Mouse (Mus musculus) monocyte, adult 2 months (primary cell): Measurements from ENCODE around the gene Gm9970.

Experiments used
- DNase-seq, 2 experiments: peaks; one replicate each; pipeline ENCODE4 v3.0.0; 2022; ENCODE audit warnings: low spot score in 2 of 2, low read depth in 1 of 2

Gm9970 gene

GRCm38 (mm10) chr5:31196207-31196606 is 44.8 kb downstream of the Gm9970 start:
- no peak for DNase-seq

- DNase-seq: no peak
Observed at GRCm38 (mm10) chr5:31195671-31196070, 45.4 kb downstream of the Gm9970 start.

- DNase-seq: no peak
Observed at GRCm38 (mm10) chr5:31194486-31195485, 46.2 kb downstream of the Gm9970 start.

- no peak for DNase-seq
Observed at GRCm38 (mm10) chr5:31193631-31194281, 47.3 kb downstream of the Gm9970 start.

GRCm38 (mm10) chr5:31192939-31193630 is 47.9 kb downstream of the Gm9970 start, which contains the start of the genes Snx17 and Eif2b4:
Gene Snx17 (plus strand): TSS chr5:31193227.
Gene Eif2b4 (minus strand): TSS chr5:31193430.
- DNase-seq: peak; percentile 96

GRCm38 (mm10) chr5:31192045-31192938 is 48.7 kb downstream of the Gm9970 start:
- no peak for DNase-seq
